Mouse (Mus musculus): Measurements from ENCODE around the gene Elane.

The Elane gene

GRCm38 (mm10) chr10:79858416-79859074 is 27.5 kb upstream of the Elane start:
- DNase-seq (ENCODE audit: low read depth, low spot score) = peak; percentile 52

- no peak for DNase-seq (ENCODE audit: low read depth, low spot score)
Observed at GRCm38 (mm10) chr10:79859116-79859515, 26.9 kb upstream of the Elane start.

- no peak for DNase-seq (ENCODE audit: low read depth, low spot score)
Observed at GRCm38 (mm10) chr10:79860079-79860911, 25.8 kb upstream of the Elane start.

GRCm38 (mm10) chr10:79861230-79862048 is 24.6 kb upstream of the Elane start:
- DNase-seq (ENCODE audit: low read depth, low spot score) = no peak

DNA sequence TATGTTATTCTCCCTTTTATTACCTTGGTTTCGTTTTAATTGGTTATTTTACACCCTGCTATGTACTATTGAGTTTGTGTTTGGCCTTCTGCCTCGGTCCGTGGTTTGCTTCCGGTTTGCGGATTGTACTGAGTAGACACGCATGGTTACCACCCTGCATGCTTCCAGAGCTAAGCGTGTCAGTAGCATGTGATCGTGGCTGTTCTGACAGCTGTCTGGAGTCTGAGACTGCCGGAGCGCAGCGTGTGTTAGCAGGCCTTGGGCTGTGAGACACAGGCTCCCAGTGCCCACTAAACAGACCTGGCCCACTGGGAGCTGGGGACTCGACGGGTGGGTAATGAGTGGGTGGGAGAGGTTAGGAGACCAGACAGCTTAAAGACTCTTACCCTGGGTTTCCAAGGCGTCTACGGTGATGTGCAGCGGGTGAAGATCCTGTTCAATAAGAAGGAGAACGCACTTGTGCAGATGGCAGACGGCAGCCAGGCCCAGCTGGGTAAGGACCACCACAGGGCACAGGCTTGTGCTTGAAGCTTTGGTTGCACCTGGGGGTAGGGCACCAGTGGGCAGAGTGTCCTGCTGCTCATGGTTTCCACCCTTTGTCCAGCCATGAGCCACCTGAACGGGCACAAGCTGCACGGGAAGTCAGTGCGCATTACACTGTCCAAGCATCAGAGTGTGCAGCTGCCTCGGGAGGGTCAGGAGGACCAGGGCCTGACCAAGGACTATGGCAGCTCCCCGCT is 23.8 kb upstream of the Elane start:
- no peak for DNase-seq (ENCODE audit: low read depth, low spot score)

- DNase-seq (ENCODE audit: low read depth, low spot score) = no peak
Observed at GRCm38 (mm10) chr10:79862925-79863324, 23.1 kb upstream of the Elane start.

- no peak for DNase-seq (ENCODE audit: low read depth, low spot score)
Observed at GRCm38 (mm10) chr10:79864351-79865188, 21.5 kb upstream of the Elane start.

- DNase-seq (ENCODE audit: low read depth, low spot score) = no peak
Observed at GRCm38 (mm10) chr10:79865189-79865601, 20.9 kb upstream of the Elane start.

GRCm38 (mm10) chr10:79865801-79866295 is 20.2 kb upstream of the Elane start:
- DNase-seq (ENCODE audit: low read depth, low spot score) = no peak

DNA sequence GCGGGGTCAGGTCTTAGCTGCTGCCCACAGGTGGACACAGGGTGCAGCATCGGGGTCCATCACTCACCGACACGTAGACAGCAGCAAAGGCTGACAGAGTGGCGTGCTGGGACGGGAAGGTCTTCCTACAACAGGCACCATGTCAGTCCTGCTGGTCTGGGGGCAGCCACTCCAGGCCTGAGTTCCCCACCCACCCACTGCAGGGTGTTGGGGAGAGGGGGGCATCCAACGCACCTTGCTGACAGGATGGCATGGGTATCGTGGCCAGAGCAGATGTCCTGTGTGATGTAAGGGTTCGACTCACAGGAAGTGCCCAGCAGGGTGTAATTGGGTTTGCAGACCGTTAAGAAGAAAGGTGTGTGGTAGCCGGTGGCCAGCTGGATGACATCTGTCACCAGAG is 19.4 kb upstream of the Elane start:
- no peak for DNase-seq (ENCODE audit: low read depth, low spot score)

GRCm38 (mm10) chr10:79871845-79872244 is 14.2 kb upstream of the Elane start:
- no peak for DNase-seq (ENCODE audit: low read depth, low spot score)

- no peak for DNase-seq (ENCODE audit: low read depth, low spot score)
Observed at GRCm38 (mm10) chr10:79872862-79873261, 13.2 kb upstream of the Elane start.

DNA sequence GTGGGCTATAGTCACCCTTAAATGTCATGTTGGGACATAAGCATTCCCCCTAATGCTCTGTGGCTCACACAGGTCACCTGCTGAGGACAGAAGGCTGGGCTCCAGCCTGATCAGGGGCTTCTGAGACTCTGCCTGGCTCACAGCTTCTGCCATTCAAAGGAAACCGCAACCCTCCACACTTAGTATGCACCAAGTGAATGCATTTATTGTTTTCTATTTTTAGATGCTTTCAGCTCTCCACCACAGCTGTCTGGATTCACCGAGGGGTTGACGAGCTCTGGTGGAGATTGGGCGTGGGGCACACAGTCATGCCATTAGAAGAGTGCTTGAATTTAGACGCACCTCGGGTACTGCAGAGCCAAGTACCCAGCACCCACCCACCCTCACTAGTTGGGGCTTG is 12.7 kb upstream of the Elane start:
- DNase-seq (ENCODE audit: low read depth, low spot score) = no peak

DNA sequence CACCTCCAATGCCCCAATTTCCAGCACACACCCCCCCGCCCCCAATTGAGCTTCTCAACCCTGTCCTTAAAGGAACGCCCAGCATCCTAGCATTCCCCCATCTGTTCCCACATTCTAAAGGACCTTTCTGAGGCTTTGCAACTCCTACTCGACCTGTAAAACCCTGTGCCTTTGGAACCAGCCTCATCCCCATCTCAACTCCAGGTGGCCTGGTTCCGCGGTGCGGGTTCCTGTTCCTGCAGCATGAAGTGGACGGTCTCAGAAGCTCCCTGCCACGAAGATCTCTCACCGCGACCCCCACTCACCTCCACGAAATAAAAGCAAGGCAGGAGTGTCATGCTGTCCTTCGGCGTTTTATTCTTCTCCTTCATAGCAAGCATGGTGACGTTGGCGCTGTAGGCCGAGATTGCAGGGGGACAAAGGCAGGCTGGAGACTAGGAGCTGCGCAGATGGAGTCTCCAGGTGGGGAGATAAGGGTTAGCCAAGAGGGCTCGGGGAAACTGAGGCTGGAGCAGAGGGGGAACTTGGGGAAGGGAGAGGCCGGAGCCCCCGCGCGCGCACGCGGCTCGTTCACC is 12.2 kb upstream of the Elane start:
- DNase-seq (ENCODE audit: low read depth, low spot score) = no peak

DNA sequence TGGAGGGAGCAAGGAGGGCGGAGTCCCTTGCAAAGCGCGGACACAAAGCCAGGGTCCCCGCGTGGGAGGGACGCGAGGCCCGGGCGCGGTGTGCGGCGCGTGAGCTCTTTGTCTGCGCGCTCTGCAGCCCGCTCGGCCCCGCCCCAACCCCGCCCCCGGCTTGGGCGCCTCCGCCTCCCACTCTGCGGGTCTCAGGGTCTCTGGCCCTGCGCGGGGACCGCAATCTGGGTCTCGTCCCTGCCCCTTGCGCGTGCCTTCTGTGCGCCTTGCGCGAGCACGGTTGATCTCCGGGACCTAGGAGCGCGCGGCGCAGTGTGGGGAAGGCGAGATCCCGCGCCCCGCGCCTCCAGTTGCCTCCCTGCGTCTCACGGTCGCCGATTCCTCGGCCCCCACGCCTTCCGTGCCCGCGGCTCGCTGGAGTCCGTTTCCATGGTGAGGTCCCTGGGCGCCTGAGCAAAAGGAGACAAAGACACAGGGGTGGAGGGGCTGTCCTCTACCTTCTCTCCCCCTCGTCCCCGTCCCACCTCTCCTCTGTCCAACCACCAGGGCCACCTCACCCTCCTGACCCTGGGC is 11.7 kb upstream of the Elane start, which contains the start of the genes Prtn3 and Plppr3:
Gene Prtn3, plus strand, starts transcription at position 187 of the 573 bp plus-strand sequence.
Gene Plppr3, minus strand, starts transcription at position 345 of the 573 bp plus-strand sequence.
- no peak for DNase-seq (ENCODE audit: low read depth, low spot score)

GRCm38 (mm10) chr10:79877174-79877573 is 8.9 kb upstream of the Elane start:
- DNase-seq (ENCODE audit: low read depth, low spot score) = no peak

GRCm38 (mm10) chr10:79877757-79878156 is 8.3 kb upstream of the Elane start:
- DNase-seq (ENCODE audit: low read depth, low spot score) = no peak

DNA sequence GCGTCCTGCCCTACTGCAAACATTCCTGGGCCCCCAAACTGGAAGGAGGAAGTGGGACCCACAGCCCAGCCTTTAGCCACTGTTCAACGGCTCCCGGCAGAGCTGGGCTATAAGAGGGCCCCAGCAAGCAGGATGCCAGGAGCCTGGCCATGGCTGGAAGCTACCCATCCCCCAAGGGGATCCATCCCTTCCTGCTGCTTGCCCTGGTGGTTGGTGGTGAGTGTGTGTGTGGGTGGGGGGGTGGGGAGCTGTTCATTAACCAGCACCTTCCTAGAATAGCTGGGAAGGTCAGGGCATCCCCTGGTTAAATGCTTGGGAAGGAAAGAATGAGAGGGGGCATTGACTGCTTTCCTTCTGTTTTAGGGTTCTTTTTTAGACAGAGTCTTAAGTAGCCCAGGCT is 6.5 kb upstream of the Elane start:
- no peak for DNase-seq (ENCODE audit: low read depth, low spot score)

DNA sequence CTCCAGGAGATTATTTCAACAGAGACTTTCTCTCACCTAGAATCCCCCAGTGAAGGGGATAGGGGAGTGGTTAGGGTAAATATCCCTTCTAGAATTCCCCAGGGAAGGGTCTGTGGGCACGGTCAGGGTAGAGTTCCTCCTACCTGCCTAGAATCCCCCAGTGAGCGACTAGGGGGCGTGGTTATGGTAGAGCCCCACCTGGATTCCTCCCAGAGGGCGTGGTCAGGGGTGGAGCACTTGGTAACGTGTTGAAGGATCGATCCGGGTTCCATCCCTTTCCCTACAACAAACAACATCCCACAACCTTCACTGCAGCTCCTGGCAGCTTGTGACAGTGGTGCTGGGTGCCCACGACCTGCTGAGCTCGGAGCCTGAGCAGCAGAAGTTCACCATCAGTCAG is 5.3 kb upstream of the Elane start:
- DNase-seq (ENCODE audit: low read depth, low spot score) = no peak

- DNase-seq (ENCODE audit: low read depth, low spot score) = no peak
Observed at GRCm38 (mm10) chr10:79881981-79882380, 4.1 kb upstream of the Elane start.
